Mouse (Mus musculus): ENCODE results near the gene Pms2. TPM values are rescaled to one million over a fixed set of nuclear protein-coding genes. Genes with fewer than 3 reads are reported as not detected.

Gene Pms2
- total and polyA plus RNA-seq, 2 experiments from 2014 or later, result 8.0 to 10.5 TPM

DNA sequence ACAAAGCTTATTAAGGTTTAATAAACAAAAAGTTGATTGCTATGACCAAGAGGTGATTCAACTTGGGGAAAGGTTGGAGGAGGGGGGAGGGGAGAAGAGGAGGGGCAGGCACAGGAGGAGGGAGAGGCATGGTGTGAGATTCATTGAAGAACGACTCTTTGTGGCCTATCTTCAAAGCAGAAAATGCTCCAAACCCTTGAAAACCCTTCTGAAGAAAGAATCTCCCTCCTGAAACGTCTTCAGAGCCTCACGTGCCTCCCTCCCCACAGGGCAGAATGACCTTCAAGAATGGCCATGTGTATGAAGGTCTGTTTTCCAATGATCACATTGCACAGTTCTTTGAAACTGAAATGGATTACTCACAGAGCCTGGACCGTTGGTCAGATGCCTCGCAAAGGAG, 40.3 kb downstream of the Pms2 start:
- Histone ChIP-seq H3K4me3 (ENCODE audit: low read depth, low read length) (no peak overlapping the region), H3K9me3 (replicated peaks; ENCODE audit: control insufficient read depth, low read length) (0 out of 2 replicates have a peak, but pooled peaks cover 1% of the 10 kb centered on the region), H3K4me2 (ENCODE audit: low read depth, low read length) (no peak overlapping the region), H3K9ac (replicated peaks; ENCODE audit: low read depth, low read length) (no peak overlapping the region), H3K27me3 (ENCODE audit: control insufficient read depth, insufficient read depth, low read length) (no peaks in the 10 kb centered on the region), H3K36me3 (replicated peaks; ENCODE audit: control insufficient read depth, insufficient read depth, low read length) (no peaks in the 10 kb centered on the region), H3K4me1 (ENCODE audit: control insufficient read depth, insufficient read depth) (no peaks in the 10 kb centered on the region), H3K27ac (ENCODE audit: low read depth) (no peak overlapping the region)
- TF ChIP-seq EP300 (IDR thresholded peaks at IDR 0.05; ENCODE audit: low read depth), result no peak
- TF ChIP-seq CTCF (IDR thresholded peaks at IDR 0.05; ENCODE audit: low read depth), result no peak
- DNase-seq (ENCODE audit: low spot score) (no peak), ATAC-seq (ENCODE audit: insufficient read depth, low read depth) (no peak)
- whole genome bisulfite sequencing, result 45% methylated on average over 5 of the region's 5 CpGs

DNA sequence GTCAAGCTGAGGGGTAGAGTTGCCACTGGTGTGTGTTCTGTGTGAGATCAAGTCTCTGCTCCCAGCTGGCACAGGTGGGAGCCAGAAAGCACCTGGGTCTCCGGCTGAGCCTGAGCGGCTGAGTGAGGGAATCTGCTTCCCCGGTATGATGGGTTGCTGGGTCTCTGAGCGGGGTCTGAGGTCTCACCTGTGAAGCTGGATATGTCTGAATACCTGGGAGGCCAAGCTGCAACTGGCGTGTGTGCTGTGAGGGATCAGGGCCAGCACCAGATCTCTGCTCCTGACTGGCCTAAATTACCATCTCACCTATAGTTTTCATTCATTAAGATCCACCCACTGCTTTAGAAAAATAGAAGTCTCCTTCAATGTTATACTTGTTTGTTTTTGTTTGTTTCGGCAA, 47.3 kb downstream of the Pms2 start:
- Histone ChIP-seq H3K36me3 (replicated peaks; ENCODE audit: control insufficient read depth, insufficient read depth, low read length) (no peaks in the 10 kb centered on the region), H3K27ac (ENCODE audit: low read depth) (no peak overlapping the region), H3K4me1 (ENCODE audit: control insufficient read depth, insufficient read depth) (no peaks in the 10 kb centered on the region), H3K9me3 (replicated peaks; ENCODE audit: control insufficient read depth, low read length) (peaks cover 7% of the 10 kb centered on the region; the same call in 1 of the 2 replicates), H3K9ac (replicated peaks; ENCODE audit: low read depth, low read length) (no peak overlapping the region), H3K27me3 (ENCODE audit: control insufficient read depth, insufficient read depth, low read length) (no peaks in the 10 kb centered on the region), H3K4me2 (ENCODE audit: low read depth, low read length) (no peak overlapping the region), H3K4me3 (ENCODE audit: low read depth, low read length) (no peak overlapping the region)
- 86% methylated on average over 6 of the region's 6 CpGs for WGBS
- ATAC-seq (ENCODE audit: insufficient read depth, low read depth) (no peak), DNase-seq (ENCODE audit: low spot score) (no peak)
- no peak for TF ChIP-seq CTCF (IDR thresholded peaks at IDR 0.05; ENCODE audit: low read depth)
- TF ChIP-seq EP300 (IDR thresholded peaks at IDR 0.05; ENCODE audit: low read depth), result no peak

DNA sequence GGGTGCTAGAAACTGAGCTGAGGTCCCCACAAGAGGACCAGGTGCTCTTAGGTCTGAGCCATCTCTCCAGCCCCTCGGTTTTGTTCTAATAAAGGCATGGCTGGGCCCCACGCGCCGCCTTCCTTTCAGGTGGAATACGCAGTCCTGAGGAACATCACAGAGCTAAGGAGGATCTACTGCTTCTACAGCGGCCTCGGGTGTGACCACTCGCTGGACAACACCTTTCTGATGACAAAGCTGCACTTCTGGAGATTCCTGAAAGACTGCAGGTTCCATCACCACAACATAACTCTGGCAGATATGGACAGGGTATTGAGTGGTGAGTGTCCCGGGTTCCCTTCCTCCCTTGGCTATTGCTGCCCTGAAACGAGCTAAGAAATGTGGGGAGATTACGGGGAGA, 49.8 kb downstream of the Pms2 start:
- H3K36me3 ChIP-seq (replicated peaks; ENCODE audit: control insufficient read depth, insufficient read depth, low read length), result no peaks in the 10 kb centered on the region
- H3K9ac ChIP-seq (replicated peaks; ENCODE audit: low read depth, low read length), result no peak overlapping the region
- TF ChIP-seq EP300 (IDR thresholded peaks at IDR 0.05; ENCODE audit: low read depth) (no peak), CTCF (IDR thresholded peaks at IDR 0.05; ENCODE audit: low read depth) (no peak)
- H3K4me3 ChIP-seq (ENCODE audit: low read depth, low read length), result no peak overlapping the region
- H3K27ac ChIP-seq (ENCODE audit: low read depth), result no peak overlapping the region
- DNase-seq (ENCODE audit: low spot score) (no peak), ATAC-seq (ENCODE audit: insufficient read depth, low read depth) (no peak)
- H3K9me3 ChIP-seq (replicated peaks; ENCODE audit: control insufficient read depth, low read length), result peaks cover 7% of the 10 kb centered on the region; the same call in 1 of the 2 replicates
- H3K4me1 ChIP-seq (ENCODE audit: control insufficient read depth, insufficient read depth), result no peaks in the 10 kb centered on the region
- H3K27me3 ChIP-seq (ENCODE audit: control insufficient read depth, insufficient read depth, low read length), result no peaks in the 10 kb centered on the region
- WGBS, result 86% methylated on average over 11 of the region's 11 CpGs
- H3K4me2 ChIP-seq (ENCODE audit: low read depth, low read length), result no peak overlapping the region

DNA sequence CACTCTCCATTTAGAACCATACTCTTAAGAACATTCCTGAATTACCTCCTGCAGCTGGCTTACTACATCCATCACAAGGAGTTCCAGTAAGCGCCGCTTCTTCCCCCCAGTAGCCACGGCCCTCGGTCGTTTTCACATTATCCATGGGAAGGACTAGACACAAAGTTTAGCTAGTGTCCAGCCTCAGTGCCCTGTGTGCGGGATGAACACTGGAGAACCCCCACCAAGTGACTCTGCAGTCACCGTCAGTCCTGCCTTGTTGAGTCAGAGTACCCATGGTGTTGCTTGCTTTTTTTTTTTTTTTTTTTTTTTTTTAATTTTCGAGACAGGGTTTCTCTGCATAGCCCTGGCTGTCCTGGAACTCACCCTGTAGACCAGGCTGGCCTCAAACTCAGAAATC, 51.4 kb downstream of the Pms2 start:
- Histone ChIP-seq H3K4me2 (ENCODE audit: low read depth, low read length) (no peak overlapping the region), H3K4me1 (ENCODE audit: control insufficient read depth, insufficient read depth) (no peaks in the 10 kb centered on the region), H3K36me3 (replicated peaks; ENCODE audit: control insufficient read depth, insufficient read depth, low read length) (no peaks in the 10 kb centered on the region), H3K27ac (ENCODE audit: low read depth) (no peak overlapping the region), H3K9me3 (replicated peaks; ENCODE audit: control insufficient read depth, low read length) (no peaks in the 10 kb centered on the region), H3K27me3 (ENCODE audit: control insufficient read depth, insufficient read depth, low read length) (no peaks in the 10 kb centered on the region), H3K4me3 (ENCODE audit: low read depth, low read length) (no peak overlapping the region), H3K9ac (replicated peaks; ENCODE audit: low read depth, low read length) (no peak overlapping the region)
- ATAC-seq (ENCODE audit: insufficient read depth, low read depth) (no peak), DNase-seq (ENCODE audit: low spot score) (no peak)
- TF ChIP-seq CTCF (IDR thresholded peaks at IDR 0.05; ENCODE audit: low read depth) (no peak), EP300 (IDR thresholded peaks at IDR 0.05; ENCODE audit: low read depth) (no peak)
- WGBS, result 90% methylated on average over 7 of the region's 8 CpGs

DNA sequence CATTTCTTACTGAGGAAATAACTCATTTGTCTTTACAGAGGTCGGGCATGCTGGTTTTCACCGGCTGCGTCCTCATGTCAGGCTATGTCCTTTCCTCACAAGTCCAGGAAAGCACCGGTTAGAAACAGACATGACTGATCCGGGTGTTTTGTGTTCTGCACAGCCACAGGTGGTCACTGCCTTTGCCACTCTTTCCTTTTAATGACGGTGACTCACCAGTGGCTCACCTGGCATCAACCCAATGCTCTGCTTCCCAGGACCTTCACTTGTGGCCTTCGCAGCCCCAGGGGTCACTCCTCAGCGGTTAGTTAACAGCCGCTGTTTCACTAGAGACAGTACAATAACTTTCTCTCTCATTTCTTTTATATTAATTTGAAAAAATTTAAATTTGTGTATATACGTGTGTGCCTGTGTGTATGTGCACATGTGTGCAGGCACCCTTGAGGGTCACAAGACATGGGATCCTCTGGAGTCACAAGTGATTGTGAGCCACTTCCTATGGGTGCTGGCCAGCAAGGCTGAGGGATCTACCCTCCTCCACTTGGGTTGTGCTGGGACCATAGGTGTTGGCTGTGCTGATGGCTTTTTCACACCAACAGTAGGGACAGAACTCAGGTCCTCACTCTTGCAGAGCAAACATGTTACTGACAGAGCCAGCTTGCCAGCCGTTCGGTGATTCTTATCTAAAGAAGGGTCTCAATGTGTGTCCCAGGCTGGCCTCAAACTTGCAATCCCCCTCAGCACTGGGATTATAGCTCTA, 56.0 kb downstream of the Pms2 start:
- ATAC-seq (ENCODE audit: insufficient read depth, low read depth) (no peak), DNase-seq (ENCODE audit: low spot score) (no peak)
- Histone ChIP-seq H3K4me2 (ENCODE audit: low read depth, low read length) (no peak overlapping the region), H3K36me3 (replicated peaks; ENCODE audit: control insufficient read depth, insufficient read depth, low read length) (no peaks in the 10 kb centered on the region), H3K4me1 (ENCODE audit: control insufficient read depth, insufficient read depth) (no peaks in the 10 kb centered on the region), H3K27ac (ENCODE audit: low read depth) (no peak overlapping the region), H3K9me3 (replicated peaks; ENCODE audit: control insufficient read depth, low read length) (no peaks in the 10 kb centered on the region), H3K27me3 (ENCODE audit: control insufficient read depth, insufficient read depth, low read length) (no peaks in the 10 kb centered on the region), H3K9ac (replicated peaks; ENCODE audit: low read depth, low read length) (no peak overlapping the region), H3K4me3 (ENCODE audit: low read depth, low read length) (no peak overlapping the region)
- WGBS, result 66% methylated on average over 12 of the region's 12 CpGs
- TF ChIP-seq CTCF (IDR thresholded peaks at IDR 0.05; ENCODE audit: low read depth) (no peak), EP300 (IDR thresholded peaks at IDR 0.05; ENCODE audit: low read depth) (no peak)

DNA sequence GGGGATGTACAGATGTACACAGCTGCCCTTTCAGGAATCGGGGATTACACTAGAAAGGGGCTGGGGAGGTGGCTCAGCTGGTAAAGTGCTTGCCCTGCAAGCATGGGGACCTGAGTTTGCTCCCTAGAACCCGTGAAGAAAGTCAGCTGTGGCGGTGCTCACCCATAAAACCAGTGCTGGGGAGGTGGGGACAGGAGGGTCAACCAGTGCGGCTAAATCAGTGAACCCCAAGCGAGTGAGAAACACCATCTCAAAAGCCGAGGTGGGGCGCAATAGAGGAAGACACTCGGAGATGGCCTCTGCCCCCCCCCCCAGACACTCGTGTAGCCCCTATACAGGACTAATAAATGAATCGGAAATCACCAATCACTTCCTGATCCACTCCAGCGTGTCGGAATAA, 56.9 kb downstream of the Pms2 start:
- H3K4me3 ChIP-seq (ENCODE audit: low read depth, low read length), result no peak overlapping the region
- H3K36me3 ChIP-seq (replicated peaks; ENCODE audit: control insufficient read depth, insufficient read depth, low read length), result no peaks in the 10 kb centered on the region
- no peak overlapping the region for H3K9ac ChIP-seq (replicated peaks; ENCODE audit: low read depth, low read length)
- H3K9me3 ChIP-seq (replicated peaks; ENCODE audit: control insufficient read depth, low read length), result no peaks in the 10 kb centered on the region
- H3K4me1 ChIP-seq (ENCODE audit: control insufficient read depth, insufficient read depth), result no peaks in the 10 kb centered on the region
- DNase-seq (ENCODE audit: low spot score) (no peak), ATAC-seq (ENCODE audit: insufficient read depth, low read depth) (no peak)
- no peak for TF ChIP-seq EP300 (IDR thresholded peaks at IDR 0.05; ENCODE audit: low read depth)
- WGBS, result 86% methylated on average over 12 of the region's 12 CpGs
- no peak overlapping the region for H3K4me2 ChIP-seq (ENCODE audit: low read depth, low read length)
- no peak overlapping the region for H3K27ac ChIP-seq (ENCODE audit: low read depth)
- H3K27me3 ChIP-seq (ENCODE audit: control insufficient read depth, insufficient read depth, low read length), result no peaks in the 10 kb centered on the region
